Mouse (Mus musculus): Measurements from ENCODE around the gene Gm5089.

Gm5089 gene

GRCm38 (mm10) chr14:122450496-122451382 is at the start of gene Gm5089:
Gene Gm5089, minus strand, starts transcription at chr14:122451115.
- DNase-seq (ENCODE audit: low read depth, low spot score) = peak; percentile 64

DNA sequence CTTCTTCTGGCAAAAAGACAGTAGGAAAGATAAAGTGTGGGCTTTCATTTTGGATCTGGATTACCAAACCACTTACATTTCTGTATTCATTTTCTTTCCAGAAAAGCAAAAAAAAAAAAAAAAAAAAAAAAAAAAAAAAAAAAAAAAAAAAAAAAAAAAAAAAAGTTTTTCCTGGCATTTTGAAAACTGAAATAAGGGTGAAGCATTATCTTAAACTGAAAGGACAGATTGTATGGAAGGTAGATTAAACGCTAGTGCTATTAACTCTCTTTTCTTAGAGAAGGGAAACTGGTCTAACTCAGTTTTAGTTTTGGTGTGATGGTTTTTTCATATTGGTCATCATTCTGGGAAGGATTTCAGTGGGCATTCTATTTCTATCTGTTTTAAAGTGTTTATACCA is 41.1 kb upstream of the Gm5089 start:
- no peak for DNase-seq (ENCODE audit: low read depth, low spot score)

DNA sequence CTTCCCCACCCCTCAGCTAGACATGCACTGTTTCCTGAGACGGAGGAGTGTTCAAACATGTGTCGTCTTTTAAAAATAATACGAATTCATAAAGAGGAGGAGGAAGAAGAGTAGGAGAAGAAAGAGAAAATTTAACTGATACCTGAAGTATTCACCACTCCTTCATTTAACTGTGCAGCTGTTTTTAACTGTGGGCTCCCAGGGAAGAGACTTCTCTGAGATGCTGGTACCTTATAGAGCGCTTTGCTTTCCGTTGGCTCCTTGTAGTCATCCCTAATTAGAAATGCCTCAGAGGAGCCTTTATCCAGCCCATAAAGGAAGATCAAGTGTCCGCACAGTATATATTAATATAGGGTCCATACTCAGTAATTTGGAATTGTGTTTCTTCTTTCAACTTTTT is 40.6 kb upstream of the Gm5089 start:
- no peak for DNase-seq (ENCODE audit: low read depth, low spot score)

- DNase-seq (ENCODE audit: low read depth, low spot score) = peak; percentile 75
These were observed 39.8 kb upstream of the Gm5089 start, which contains the start of gene Gm10837 for GRCm38 (mm10) chr14:122490441-122491328. Gene Gm10837, plus strand, starts transcription at chr14:122490586.

DNA sequence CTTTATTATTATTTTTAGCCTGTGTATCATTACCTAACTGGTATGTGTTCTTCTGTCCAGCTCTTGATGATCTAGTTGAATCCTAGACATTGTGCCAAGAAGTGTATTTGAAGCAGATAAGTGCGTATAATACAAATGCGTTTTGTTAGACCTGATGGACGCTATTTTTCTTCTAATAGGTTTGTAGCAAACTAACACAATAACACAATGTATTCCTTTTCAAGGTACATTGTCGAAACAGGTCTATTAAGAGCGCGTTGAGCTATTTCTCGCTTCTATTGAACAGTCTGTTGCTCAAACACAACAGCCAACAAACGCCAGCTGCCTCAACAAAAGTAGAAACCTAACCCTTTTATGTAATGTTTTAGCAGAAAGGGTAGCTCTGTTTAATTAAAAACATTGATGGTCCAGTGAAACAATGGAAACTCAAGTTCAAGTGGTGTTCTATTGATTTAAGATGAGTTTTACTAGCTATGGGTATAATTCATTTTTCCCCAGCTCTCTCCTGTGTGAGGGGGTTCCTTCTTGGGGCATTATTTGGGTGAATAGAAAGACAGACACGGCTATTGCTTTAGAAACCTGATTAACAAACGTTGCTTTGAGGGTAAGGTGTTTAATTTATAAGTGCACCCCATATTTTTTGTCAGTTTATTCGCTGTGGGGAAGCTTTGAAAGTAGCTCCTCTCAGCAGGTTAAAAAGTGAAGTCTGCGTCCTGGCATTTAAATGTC is 38.9 kb upstream of the Gm5089 start:
- DNase-seq (ENCODE audit: low read depth, low spot score) = peak; percentile 8

DNA sequence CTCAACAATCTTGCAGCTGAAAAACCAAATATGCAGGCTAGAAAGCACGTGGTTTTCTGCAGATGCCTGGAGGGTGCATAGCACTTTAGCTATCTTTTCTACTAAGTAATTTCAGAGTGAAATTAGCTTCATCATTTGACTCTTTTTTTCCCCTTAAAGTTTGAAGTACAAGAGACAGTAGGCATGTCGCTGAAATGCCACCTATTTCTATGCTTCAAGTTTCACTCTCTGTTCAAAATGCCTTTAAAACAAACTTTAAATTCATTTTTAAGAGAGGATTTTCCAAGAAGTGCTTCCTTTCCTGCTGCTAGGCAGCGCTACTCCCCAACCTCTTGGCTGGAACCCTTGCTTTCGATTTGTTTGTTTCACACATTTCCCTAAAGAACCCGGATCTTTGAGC is 38.1 kb upstream of the Gm5089 start:
- DNase-seq (ENCODE audit: low read depth, low spot score) = no peak

- no peak for DNase-seq (ENCODE audit: low read depth, low spot score)
These were observed 36.5 kb upstream of the Gm5089 start for GRCm38 (mm10) chr14:122487366-122487765.

DNA sequence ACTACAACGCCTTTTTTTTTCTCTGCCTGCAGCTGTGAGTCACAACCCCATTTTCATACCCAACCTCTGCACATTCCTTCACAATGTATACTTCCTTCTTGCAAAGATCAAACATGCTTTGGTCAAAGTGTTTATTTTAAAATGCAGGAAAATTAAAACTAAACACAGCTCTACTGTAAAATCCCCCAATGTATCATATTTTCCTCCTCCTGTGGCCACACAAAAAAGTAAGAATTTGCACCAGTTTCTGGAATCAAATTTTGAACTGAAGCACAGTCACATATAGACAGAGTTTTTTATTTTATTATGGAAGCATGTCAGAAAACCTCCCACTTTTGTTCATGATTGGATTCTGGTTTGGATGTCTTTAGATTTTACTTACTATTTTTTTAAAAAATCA is 35.7 kb upstream of the Gm5089 start:
- no peak for DNase-seq (ENCODE audit: low read depth, low spot score)

- DNase-seq (ENCODE audit: low read depth, low spot score) = no peak
These were observed 34.8 kb upstream of the Gm5089 start for GRCm38 (mm10) chr14:122485635-122486181.

DNA sequence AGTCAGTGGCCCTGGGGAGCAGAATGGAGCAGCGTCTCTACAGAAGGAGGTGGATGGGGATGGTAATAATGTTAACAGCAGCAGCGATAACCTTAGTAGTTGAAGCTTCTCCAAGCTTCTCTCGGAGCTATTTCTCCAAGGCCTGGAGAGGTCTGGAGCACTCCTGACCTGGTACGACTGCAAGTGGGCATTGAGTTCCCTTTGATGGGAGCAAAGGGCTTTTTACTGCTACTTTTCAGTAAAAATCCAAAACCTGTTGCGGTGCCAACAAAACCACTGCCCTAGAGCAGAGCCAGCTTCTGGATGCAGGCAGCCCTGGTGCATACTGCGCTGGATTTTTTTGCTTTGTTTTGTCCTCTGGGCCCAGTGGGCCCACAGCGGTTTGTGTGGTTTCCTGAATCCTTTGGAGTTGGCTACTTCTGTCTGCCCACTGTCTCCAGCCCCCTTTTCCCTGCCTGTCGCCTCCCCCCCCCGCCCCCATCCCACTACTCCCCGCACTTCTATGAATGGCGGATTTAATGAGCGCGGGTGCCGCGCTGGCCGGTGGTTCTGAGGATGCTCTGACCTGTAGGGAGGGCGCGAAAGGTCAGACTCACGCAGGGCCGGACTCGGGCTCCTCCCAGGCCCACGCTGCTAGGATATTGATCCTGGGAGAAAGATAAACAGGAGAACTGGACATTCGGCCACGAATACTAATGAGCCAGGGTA is 34.1 kb upstream of the Gm5089 start:
- peak; percentile 20 for DNase-seq (ENCODE audit: low read depth, low spot score)

DNA sequence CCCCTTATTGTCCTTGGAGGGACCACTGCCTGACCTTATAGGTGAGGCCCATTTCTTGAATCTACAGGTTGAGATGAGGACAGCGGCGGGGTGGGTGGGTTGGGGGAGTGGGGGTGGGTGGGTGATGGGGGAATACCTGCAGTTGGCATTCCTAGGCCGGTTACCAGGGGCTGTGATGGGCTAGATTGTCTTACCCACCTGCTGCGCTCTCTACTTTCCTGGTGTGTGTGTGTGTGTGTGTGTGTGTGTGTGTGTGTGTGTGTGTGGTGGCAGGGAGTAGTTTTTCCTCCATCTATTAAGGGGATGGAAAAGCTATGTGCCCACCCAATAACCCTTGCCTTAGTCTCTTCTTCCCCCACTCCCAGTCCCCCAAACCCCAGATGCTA is 33.5 kb upstream of the Gm5089 start:
- no peak for DNase-seq (ENCODE audit: low read depth, low spot score)

- peak; percentile 17 for DNase-seq (ENCODE audit: low read depth, low spot score)
These were observed 32.9 kb upstream of the Gm5089 start for GRCm38 (mm10) chr14:122483556-122484421.

DNA sequence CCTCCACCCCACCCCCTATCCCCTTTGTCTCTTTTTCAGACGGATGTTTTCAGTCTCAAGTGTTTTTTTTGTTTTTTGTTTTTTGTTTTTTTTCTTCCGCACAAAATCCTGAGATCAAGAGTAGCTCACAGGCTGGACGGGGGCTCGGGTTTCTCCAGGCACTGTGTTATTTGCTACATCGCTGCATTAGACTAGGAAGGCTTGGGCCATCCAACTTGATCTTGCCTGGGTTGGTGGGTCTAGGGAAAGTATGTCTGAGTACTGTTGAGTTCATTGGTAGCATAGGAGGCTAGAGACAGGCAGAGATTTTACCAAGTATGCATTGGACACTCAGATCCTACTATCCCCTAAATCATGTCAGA is 32.1 kb upstream of the Gm5089 start:
- DNase-seq (ENCODE audit: low read depth, low spot score) = no peak

DNA sequence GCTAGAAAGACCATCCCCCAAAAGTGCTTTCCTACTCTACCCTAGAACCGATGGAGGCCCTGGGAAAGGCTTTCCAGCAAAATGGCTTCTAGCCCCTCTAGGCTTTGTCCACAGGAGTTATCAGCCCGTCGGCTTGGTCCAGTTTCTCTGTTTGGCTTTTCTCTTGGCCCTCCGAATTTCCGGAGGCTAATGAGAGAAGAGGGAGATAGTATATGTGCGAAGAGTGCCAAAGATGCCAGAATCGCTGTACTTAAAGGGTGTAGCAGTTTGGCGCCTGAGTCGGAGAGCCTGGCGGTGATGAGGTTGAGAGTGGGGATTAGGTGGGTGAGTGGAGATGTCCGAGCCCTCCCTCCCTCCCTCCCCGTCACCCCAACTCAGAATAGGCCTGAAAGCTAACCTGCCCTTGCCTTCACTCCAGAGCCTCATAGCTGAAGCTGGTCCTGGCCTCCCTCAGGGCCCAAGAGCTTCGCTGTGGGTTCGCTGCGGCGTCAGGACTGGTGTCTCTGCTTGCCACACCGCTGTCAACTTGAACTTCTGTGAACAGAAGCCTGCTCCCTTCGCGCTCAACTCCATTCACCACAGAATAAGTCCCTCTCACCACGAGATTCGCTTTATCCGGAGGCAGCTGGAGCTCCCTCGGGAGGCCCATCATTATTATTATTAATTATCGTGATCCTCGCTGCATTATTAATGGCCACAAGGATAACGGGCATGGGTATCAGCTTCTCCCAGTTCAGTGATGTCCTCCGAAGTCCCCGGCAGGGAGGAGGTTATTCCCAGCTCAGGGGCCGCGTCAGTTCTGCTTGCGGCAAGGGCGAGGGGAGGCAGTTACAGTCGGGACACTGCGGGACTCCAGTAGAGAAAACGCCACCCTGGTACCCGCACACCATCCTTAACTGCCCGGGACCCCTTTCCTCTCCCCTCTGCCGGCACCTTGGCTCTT is 31.4 kb upstream of the Gm5089 start:
- DNase-seq (ENCODE audit: low read depth, low spot score) = peak; percentile 71

- peak; percentile 42 for DNase-seq (ENCODE audit: low read depth, low spot score)
These were observed 30.3 kb upstream of the Gm5089 start for GRCm38 (mm10) chr14:122481181-122481580.

GRCm38 (mm10) chr14:122480355-122480754 is 29.4 kb upstream of the Gm5089 start:
- DNase-seq (ENCODE audit: low read depth, low spot score) = peak; percentile 43

DNA sequence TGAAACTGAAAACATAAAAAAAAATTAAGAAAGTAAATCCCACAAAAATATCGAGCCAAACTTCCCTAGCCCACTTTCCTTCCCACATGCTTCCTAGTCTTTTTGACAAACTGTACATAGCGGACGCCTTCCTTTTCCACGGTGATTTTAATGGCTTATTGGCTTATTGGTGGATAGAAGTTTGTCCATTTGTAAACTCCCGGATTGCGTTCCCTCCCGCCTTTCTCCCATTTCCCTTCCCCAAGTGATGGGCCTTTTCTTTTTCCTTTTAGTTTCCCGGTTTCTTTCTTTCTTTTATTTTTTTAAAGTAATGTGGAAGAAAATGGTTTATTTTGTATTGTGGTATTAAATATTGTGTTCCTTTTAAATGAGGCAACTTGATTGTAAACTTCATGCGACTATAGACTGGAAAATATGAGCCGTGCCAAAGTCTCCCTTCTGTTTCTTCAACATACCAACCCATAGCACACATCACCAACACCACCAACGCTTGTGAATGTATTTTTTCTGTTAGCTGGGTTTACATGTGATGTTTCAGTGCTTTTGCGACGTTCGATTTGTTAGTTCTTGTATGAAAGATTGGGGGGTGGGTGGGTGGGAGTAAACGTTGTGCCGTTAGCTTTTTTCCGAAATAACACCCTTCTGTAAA is 28.7 kb upstream of the Gm5089 start:
- peak; percentile 7 for DNase-seq (ENCODE audit: low read depth, low spot score)

DNA sequence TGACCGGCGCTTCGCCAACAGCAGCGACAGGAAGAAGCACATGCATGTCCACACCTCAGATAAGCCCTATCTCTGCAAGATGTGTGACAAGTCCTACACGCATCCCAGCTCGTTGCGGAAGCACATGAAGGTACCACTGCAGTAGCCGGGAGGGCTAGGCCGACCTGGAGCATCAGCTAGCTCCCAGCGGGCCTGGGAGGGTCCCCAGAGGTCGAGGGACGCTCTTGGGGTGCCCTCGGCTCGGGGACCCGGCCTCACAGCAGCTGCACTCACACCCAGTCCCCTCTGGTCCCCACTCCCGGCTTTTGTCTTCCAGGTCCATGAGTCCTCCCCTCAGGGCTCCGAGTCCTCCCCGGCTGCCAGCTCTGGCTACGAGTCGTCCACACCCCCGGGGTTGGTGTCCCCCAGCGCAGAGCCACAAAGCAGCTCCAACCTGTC is 27.7 kb upstream of the Gm5089 start:
- peak; percentile 63 for DNase-seq (ENCODE audit: low read depth, low spot score)

Measured in ZHBTc4 (cell line).